Mouse (Mus musculus) lung, postnatal 0 days (tissue): Measurements from ENCODE around the gene Ccdc194. TPM values are rescaled to one million over a fixed set of nuclear protein-coding genes. Genes with fewer than 3 reads are reported as not detected.
A peak's percentile ranks its signal among the peaks of the same experiment; 100 is the strongest.

ENCODE experiments used
- ATAC-seq: fragments of 200-750 bp; cut with Nextera tagmentation; 2 replicates; pipeline ENCODE4 v1.8.0; 2017; ENCODE audit warnings: moderate library complexity
- DNase-seq: peaks from one replicate; pipeline ENCODE4 v3.0.0-alpha.2; 2016; ENCODE audit warnings: low spot score
- H3K27ac ChIP-seq: fragments of 300-500 bp; sonication (generic); 2 replicates; pipeline ENCODE4 v1.5.1; 2014; ENCODE audit warnings: antibody characterized with exemption, mild to moderate bottlenecking, low read length, mixed read lengths
- H3K27me3 ChIP-seq: fragments of 300-500 bp; sonication (generic); replicated peaks from 2 replicates; pipeline ENCODE4 v1.6.1; 2014; ENCODE audit warnings: low read length, mixed read lengths; ENCODE audit not compliant: insufficient read depth
- H3K36me3 ChIP-seq: fragments of 300-500 bp; sonication (generic); 2 replicates; pipeline ENCODE4 v1.6.1; 2014; ENCODE audit warnings: low read length, mixed read lengths; ENCODE audit not compliant: insufficient read depth
- H3K4me1 ChIP-seq: fragments of 300-500 bp; sonication (generic); 2 replicates; pipeline ENCODE4 v1.6.1; 2014; ENCODE audit warnings: antibody characterized with exemption, low read depth, low read length, mixed read lengths; ENCODE audit not compliant: insufficient read depth
- H3K4me2 ChIP-seq: fragments of 300-500 bp; sonication (generic); replicated peaks from 2 replicates; pipeline ENCODE4 v1.6.1; 2014; ENCODE audit warnings: low read depth, mild to moderate bottlenecking, low read length, moderate library complexity, mixed read lengths
- H3K4me3 ChIP-seq: fragments of 300-500 bp; sonication (generic); 2 replicates; pipeline ENCODE4 v1.5.1; 2014; ENCODE audit warnings: low read depth, low read length
- H3K9ac ChIP-seq: fragments of 300-500 bp; sonication (generic); replicated peaks from 2 replicates; pipeline ENCODE4 v1.6.1; 2014; ENCODE audit warnings: low read depth, mild to moderate bottlenecking
- H3K9me3 ChIP-seq: fragments of 300-500 bp; sonication (generic); 2 replicates; pipeline ENCODE4 v1.6.1; 2016; ENCODE audit warnings: low read length, mixed read lengths
- CTCF ChIP-seq: IDR thresholded peaks from 2 replicates; pipeline ENCODE4 v1.5.1; 2016; ENCODE audit warnings: antibody characterized with exemption, mild to moderate bottlenecking
- EP300 ChIP-seq: IDR thresholded peaks from 2 replicates; pipeline ENCODE4 v1.6.1; 2016; ENCODE audit warnings: antibody characterized with exemption, mild to moderate bottlenecking, control low read depth
- WGBS: fragments of 180-500 bp; shearing (Covaris S2); extraction: QIAGEN DNeasy Blood & Tissue Kit; methylation state at CpG from one replicate; pipeline ENCODE4 v1.1.7; 2014; 5-methylcytosine and 5-hydroxymethylcytosine counted together
- polyA plus RNA-seq: library from polyadenylated mRNA; unstranded; fragments of >200 nt; fragmentation: Nextera tagmentation; extraction: Ambion mirVana; gene quantifications from 2 replicates; pipeline ENCODE4 v1.2.1, GENCODE M21; 2015

Gene Ccdc194
- polyA plus RNA-seq, 1 experiment from 2014 or later = 0.08 TPM

DNA sequence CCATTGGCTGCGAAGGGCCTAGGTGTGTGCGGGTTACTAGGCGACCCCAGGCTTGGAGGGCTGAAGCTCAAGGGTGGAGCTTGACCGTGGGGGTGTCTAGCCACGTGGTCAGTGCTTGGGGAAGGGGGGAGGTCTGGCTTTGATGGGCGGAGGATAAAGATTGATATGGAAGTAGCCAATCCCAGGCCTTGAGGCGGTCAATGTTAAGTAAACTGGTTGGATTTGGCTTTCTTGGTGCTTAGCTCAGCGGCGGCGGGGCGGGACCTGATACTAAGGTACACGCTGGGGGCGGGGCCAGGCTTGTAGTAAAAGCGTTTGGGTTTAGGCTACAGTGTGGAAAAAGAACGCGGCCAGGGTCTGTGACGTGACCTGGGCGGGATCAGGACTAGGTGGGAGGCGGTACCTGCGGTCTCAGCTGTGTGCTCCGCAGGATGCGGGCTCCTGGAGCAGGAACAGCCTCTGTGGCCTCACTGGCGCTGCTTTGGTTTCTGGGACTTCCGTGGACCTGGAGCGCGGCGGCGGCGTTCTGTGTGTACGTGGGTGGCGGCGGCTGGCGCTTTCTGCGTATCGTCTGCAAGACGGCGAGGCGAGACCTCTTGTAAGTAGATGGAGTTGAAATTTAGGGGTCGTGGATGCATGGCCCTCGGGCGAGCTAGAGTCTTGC, 44.9 kb upstream of the Ccdc194 start:
- H3K27ac ChIP-seq = peak overlapping the region; percentile 74
- no peaks in the 10 kb centered on the region for H3K36me3 ChIP-seq
- peaks cover 10% of the 10 kb centered on the region; the same call in 1 of the 2 replicates for H3K4me1 ChIP-seq
- H3K9ac ChIP-seq = peak overlapping the region; percentile 32
- no peaks in the 10 kb centered on the region for H3K27me3 ChIP-seq
- peak overlapping the region; percentile 69 for H3K4me2 ChIP-seq
- H3K4me3 ChIP-seq = peak overlapping the region; percentile 47
- peak; percentile 89 for ATAC-seq
- no peaks in the 10 kb centered on the region for H3K9me3 ChIP-seq
- TF ChIP-seq EP300 = no peak
- peak; percentile 24 for TF ChIP-seq CTCF
- peak; percentile 99 for DNase-seq
- under 1% methylated on average over 41 of the region's 41 CpGs for WGBS

DNA sequence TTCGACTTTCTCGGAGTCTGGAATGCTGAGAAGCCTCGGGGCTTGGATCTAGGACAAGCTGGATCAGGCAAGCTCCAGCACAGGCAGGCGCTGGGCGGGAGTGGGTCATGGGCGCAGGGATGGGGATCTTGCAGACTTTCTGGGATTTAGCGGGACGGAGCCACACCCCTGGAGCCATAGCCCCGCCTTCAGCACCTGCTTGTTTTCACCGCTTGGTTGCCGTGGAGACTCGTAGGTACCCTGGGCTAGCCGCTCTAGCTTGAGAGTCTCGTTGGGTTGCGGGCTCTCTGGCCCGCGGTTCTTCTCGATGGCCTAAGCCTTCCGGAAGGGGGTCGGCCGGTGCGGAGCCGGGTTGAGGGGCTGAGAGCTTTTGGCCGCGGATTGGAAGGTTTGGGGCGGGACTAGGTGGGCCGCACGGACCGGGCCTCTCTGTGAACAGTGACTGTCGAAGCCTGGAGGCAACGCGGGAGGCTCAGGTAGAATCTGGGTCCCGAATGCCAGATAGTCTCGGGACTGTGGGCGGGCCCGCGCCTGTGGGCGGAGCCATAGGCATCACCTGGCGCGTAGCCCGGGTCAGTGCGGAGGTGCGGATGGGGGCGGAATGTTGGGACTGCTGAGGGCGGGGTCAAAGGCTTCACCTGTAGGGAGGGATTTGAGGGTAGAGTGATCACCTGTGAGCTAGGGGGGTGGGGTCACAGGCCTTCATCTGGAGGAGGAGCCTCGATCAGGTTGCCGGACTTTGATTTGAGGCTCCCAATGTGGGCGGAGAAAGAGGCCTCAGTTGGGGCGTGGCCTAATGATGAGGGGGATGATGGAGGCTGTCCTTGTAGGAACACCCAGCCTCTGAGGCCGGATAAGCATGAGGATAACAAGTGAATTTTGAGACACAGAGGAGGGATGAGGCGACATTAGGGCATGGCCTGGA, 44.1 kb upstream of the Ccdc194 start:
- Histone ChIP-seq H3K9me3 (no peaks in the 10 kb centered on the region), H3K27me3 (no peaks in the 10 kb centered on the region), H3K9ac (0 out of 2 replicates have a peak overlapping the region, but pooled peaks have one; percentile 12), H3K4me2 (peak overlapping the region; percentile 69), H3K4me3 (peak overlapping the region; percentile 47), H3K27ac (peak overlapping the region; percentile 90), H3K4me1 (peaks cover 10% of the 10 kb centered on the region; the same call in 1 of the 2 replicates), H3K36me3 (no peaks in the 10 kb centered on the region)
- ATAC-seq (peak; percentile 79), DNase-seq (peak; percentile 96)
- TF ChIP-seq CTCF (no peak), EP300 (0 out of 2 replicates have a peak, but pooled peaks have one; percentile 38)
- WGBS = 1% methylated on average over 50 of the region's 51 CpGs

DNA sequence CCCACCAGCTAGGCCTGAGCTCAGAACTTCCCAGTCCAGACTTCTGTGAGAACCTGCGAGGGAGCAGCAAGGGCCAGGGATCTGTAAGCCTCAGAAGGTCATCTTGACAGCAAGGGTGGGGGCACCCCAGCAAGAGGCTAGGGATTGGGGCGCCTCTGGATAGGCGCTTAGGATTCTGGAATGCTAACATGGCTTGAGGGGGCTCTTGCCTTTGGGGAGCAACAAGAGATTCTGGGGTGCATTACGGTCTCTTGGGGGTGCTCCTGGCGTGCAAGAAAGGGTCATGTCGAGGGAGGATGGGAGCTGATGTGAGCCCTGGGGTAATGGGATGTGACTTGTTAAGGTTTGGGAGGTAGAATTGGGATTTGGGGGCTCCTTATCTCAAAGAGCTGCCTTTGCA, 43.4 kb upstream of the Ccdc194 start:
- WGBS = 33% methylated on average over 6 of the region's 6 CpGs
- peak overlapping the region; percentile 90 for H3K27ac ChIP-seq
- peaks cover 10% of the 10 kb centered on the region; the same call in 1 of the 2 replicates for H3K4me1 ChIP-seq
- no peaks in the 10 kb centered on the region for H3K27me3 ChIP-seq
- H3K36me3 ChIP-seq = no peaks in the 10 kb centered on the region
- H3K9me3 ChIP-seq = no peaks in the 10 kb centered on the region
- DNase-seq = no peak
- peak overlapping the region; percentile 69 for H3K4me2 ChIP-seq
- no peak for ATAC-seq
- no peak for TF ChIP-seq CTCF
- no peak for TF ChIP-seq EP300
- no peak overlapping the region for H3K9ac ChIP-seq
- peak overlapping the region; percentile 47; the same call in 1 of the 2 replicates for H3K4me3 ChIP-seq

DNA sequence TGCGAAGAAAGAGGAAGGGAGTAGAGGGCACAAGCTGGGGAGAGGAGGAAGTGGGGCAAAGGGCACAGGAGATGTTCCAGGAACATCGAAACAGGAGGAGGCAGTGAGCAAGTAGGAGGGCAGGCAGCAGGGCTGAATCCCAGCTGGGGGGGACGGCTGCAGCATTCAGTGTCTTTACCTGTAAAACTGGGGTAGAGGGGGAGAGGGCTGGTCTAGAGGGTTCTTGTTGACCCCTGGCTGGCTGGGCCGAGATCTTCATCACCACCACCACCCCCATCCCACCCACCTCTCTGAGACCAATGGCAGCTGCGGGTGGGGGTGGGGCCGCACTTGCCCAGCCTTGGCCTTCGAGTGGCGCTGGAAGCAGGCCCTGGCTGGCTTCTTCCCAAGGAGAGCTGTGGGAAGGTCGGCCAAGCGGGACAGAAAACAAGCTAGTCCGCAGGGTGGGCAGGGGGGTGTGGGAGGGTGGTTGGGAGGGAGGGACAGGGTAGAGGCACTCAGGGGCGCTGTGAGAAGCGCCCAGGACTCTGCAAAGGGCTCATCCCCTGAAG, 43.0 kb upstream of the Ccdc194 start, which contains the start of gene Slc27a1:
Gene Slc27a1, plus strand, starts transcription at position 496 of the 551 bp plus-strand sequence.
- no peaks in the 10 kb centered on the region for H3K9me3 ChIP-seq
- TF ChIP-seq EP300 (no peak), CTCF (no peak)
- peak within 1 kb of the TSS; percentile 47 for H3K4me3 ChIP-seq
- ATAC-seq (no peak), DNase-seq (peak; percentile 53)
- 0 out of 2 replicates have a peak within 1 kb of the TSS, but pooled peaks have one; percentile 12 for H3K9ac ChIP-seq
- no peaks in the 10 kb centered on the region for H3K36me3 ChIP-seq
- no peaks in the 10 kb centered on the region for H3K27me3 ChIP-seq
- H3K27ac ChIP-seq = peak within 1 kb of the TSS; percentile 90
- 11% methylated on average over 13 of the region's 13 CpGs for WGBS
- peak within 1 kb of the TSS; percentile 69 for H3K4me2 ChIP-seq
- H3K4me1 ChIP-seq = peaks cover 10% of the 10 kb centered on the region; the same call in 1 of the 2 replicates

DNA sequence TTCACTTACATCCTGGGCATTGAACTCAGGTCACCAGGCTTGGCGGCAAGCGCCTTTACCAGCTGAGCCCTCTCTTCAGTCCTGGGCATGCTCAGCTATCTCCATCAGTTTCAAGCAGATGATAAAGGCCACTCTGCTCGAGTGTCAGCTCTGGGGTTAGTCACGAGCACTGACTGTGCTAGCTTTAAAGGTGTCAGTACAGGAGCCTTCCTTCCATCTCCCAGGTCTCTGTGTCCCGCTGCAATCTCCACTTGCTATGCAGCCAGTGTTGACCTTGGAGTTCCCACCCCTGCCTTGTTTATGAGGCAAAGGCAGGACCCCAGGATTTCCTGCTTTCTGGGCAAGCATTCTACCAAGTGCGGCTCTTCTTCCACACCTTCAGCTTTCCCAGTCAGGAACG, 42.1 kb upstream of the Ccdc194 start:
- no peaks in the 10 kb centered on the region for H3K9me3 ChIP-seq
- DNase-seq (no peak), ATAC-seq (no peak)
- peaks cover under 1% of the 10 kb centered on the region; the same call in 1 of the 2 replicates for H3K27me3 ChIP-seq
- H3K36me3 ChIP-seq = no peaks in the 10 kb centered on the region
- no peak overlapping the region for H3K4me2 ChIP-seq
- H3K4me3 ChIP-seq = no peak overlapping the region
- H3K4me1 ChIP-seq = peaks cover 11% of the 10 kb centered on the region; the same call in 1 of the 2 replicates
- no peak for TF ChIP-seq CTCF
- no peak for TF ChIP-seq EP300
- H3K27ac ChIP-seq = peak overlapping the region; percentile 32; the same call in 1 of the 2 replicates
- no peak overlapping the region for H3K9ac ChIP-seq
- WGBS = 60% methylated on average over 7 of the region's 7 CpGs
